Mouse (Mus musculus): ENCODE data around the gene Ttll1. TPM values are rescaled to one million over a fixed set of nuclear protein-coding genes. Genes with fewer than 3 reads are reported as not detected.

Gene Ttll1
- polyA plus RNA-seq (2017; shearing (Covaris generic)) = 10 to 100 TPM; 11.4 to 14.4 TPM

DNA sequence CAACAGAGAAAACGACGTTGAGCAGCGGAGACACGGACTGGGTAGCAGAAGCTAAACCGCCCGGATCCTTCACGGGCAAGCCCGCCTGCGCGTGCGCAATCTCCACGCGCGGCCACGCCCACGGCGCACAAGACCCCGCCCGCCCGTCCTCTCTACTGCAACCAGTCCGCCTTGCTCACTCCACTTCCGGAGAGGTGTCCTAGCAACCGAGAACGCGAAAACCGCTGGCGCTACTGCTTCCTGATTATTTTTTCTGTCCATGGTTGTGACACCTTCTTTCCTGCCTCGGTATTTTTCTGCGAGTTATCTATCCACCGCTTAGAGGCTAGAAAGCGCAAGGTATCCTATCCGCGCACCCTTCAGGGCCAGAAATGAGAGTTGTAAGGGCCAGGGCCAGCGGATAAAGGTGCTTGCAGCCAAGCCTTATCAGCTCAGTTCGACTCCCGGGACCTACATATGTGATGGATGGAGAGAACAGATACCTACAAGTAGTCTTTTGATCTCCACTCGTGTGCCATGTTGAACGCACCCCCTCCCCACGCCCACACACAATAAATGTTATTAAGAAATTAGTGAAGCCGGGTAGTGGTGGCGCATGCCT, at the start of gene Ttll1:
Gene Ttll1 (minus strand): TSS at position 89 of the 601 bp plus-strand sequence.
- peak; percentile 100 for ATAC-seq

DNA sequence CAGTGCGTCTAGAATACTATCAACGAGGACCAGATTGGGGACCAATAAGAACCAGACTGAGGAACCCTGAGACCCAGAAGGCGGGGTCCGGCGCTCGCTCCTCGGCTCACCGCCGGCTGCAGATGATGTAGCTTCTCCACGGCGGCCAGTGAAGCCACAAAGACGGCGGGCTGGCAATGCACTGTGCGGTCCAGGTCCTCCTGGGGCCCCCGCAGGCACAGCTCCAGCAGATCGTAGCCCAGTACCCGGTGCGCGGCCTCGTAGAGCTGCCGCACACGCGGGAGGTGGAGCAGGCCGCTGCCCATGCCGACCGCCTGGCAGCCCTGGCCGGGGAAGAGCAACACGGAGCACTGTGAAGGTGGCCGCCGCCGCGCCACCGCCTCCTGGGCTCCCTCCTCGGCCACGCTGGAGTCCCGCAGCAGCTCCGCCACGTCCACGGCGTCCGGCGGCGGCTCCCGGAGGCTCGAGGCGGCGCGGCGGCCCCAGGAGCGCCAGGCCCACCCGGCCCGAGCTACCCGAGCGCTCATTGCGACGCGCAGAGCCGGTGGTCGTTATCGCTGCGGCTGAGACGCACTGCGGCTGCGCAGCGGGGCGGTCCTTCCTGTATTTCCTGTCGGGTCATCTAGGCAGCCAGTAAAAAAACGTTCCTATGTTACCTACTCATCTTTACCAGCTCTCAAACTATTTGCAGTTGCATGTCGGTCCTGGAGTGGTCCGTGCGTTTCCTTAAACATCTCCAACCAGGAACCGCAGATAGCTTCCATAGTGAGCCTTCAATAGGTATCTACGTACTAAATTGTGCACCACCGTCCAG, 44.7 kb upstream of the Ttll1 start:
- peak; percentile 96 for ATAC-seq

DNA sequence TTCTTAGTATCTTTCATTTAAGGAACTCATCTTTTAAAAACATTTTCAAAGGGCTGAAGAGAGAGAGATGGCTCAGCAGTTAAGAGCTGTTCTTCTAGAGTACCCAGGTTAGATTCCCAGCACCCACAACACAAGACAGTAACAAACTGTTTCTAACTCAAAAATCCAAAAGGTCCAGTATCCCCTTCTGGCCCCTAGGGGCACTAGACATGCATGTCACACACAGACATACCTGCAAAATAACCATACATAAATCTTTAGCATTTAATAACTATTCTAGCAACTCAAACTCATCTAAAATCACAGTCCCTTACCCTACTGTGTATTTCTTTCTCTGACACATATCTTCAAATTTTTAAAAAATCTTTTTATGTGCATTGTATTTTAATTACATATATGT, 43.1 kb upstream of the Ttll1 start:
- ATAC-seq = no peak

DNA sequence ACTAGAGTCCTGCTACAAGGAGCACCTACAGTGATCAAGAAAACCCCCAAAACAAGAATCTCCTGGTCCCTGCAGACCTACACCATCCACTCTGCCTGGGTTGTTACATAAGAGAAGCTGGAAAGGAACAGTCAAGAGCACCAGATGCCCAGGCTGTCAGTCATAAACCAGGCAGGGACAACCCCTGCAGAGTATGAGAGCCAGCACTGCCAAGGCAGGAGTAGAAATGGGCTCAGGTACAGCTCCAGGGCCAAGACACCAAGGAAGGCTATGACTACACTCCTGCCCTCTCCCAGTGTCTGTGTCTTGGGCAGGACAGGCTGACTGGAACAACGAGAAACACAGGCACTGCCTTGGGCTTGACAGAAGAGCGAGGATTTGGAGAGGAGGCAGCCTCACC, 39.4 kb upstream of the Ttll1 start:
- ATAC-seq = no peak

DNA sequence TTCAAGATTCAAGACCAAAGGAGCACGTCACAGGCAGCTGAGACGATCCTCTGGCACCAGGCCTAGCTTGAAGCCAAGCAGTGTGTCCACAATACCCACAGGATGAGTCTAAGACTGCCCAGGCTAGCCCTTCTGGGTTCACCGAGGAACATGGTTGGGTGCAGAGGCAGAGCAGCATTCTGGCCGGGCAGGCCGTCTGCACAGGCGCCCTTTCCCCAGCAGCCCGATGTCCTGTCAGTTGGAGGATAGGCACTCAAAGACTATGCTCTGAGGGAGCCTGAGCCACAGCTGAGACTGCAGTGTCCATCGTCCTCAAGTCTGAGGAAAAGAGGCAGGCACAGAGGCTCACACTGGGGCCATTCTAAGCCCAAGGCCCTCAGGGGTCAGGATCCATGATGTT, 36.5 kb upstream of the Ttll1 start:
- no peak for ATAC-seq

DNA sequence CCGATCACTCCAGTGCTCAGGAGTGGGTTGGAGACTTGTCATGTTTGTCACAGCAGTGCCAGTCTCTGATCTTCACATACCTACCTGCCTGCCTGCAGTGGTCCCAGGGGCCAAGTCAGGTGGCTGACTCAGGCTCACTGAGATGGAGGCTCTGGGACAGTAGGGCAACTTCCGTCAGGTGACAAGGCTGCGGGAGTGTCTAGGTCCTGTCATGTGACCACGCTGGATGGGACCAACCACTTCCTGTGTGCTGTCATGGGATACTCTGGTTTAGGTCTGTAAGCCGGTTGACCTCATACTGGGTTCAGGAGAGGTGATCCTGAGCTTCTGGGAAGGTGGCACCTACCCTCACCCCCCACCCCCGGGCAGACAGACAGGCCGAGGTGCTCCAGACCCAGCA, 35.3 kb upstream of the Ttll1 start:
- no peak for ATAC-seq

DNA sequence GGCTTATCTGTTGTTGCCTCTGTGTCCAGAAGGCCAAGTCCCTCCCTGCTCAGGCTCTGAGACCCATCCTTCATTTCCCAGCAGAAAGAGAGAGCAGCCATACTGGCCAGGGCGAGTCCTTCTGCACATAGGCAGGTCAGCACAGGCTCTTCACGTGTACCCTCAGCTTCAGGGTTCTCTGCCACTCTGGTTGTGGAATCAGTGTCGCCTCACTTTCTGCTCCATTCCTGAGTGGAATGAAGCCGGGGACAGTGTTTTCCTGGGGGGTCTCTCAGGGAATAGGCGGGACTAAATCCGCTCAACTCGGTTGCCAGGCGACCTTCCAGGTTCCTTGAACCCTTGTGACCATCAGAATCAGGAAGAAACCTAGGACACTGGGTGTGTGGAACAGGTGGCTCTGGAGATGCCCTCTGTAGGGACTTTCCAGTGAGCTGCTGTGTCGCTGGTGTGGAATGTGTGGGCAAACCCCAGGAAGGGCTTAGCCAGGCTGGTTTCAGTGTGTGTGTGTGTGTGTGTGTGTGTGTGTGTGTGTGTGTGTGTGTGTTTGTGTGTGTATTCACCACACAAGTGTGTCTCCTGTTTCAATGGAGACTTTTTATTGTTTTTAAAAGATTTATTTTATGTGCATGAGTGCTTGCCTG, 31.1 kb upstream of the Ttll1 start:
- ATAC-seq = no peak

DNA sequence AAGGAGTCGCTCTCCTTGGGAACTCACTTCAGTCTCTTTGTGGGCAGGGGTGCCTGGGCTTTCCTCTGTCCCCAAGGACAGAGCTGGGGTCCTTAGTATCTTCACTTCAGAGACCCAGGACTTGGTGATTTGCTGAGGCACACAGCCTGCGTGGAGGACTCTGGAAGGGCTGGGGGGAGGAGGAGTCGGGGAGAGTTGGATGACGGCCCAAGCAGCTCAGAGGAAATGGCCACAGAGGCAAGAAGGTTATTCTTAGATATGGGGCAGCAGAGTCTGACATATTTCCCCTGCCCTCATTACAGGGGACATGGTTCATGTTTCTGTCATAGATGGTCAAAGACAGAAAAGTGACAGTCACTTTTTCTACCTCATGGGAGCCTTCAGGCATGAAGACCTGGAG, 29.2 kb upstream of the Ttll1 start:
- no peak for ATAC-seq

DNA sequence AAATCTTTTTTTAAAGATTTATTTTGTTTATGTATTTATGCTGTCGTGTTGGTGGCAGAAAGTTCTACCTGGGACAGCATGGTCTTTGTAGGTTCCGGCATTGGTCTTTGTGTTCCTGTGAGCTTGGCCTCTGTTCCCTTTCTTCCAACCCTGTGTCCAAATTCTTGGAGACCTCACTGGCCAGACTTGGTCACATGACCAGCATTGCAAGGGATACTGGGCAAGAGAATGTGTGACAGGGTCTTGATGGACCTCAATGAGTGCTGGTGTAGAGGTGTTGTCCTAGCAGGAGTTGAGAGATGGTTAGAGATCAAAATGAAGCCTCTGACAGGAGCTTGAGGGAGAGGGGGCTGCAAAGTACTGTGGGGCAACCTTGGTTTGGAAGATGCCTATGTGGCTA, 28.2 kb upstream of the Ttll1 start:
- ATAC-seq = no peak

DNA sequence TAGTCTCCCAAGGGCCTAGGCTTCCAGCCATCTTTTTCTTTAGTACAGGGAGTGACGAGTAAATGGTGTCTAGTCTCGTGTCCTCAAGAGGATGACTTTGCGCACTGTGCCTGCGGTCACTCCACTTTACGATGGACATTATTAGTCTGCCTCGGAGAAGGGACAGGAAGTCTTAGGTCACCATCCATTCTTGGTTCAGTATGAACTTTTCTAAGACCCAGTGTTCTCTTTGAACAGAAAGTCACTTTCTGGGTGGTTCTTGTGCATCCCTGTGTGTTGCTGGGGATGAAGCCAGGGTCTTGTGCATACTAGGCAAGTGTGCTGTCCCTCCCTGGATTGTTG, 25.2 kb upstream of the Ttll1 start:
- ATAC-seq = no peak

DNA sequence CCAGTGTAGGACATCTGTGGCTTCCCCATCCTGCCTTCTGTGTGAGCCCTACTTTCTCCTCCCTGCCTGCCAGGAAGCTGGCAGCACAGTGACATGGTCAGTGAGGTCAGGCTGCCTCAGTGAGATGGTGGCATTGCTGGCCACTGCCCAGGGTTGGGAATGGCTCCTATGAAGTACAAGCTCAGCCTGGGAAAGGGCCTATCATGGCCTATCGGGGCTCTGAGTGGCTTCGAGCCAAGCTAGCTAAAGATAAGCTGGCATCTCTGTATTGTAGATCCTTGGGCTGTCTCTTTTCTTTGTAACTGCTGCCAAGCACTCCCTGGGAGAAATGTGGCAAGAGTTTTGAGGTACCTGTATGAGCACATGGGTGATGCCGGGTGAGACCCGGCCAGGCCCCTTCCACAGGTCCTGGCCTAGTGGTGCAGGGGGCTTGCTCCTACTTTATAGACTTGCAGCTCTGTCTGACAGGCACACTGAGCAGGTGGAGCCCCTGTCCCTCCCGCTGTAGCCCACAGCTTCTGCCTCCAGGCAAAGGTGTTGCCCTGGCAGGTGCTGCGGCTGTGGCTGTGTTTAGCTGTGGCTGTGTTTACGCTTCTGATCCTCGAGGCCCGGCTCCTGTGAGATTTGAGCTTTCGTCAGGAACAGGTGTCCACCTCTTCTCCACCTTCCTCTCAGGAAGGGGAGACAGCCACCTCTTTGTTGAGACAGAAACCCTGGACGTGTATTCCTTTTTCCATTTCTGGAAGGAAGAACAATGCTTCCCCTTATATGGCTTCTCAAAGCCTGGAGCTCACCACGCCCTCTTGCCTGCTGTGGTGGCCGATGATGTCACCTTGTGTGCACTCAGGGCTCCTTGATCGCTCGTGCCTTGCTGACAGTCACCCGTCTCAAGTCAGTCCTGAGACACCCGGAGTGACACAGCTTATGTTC, 24.5 kb upstream of the Ttll1 start:
- ATAC-seq = no peak

DNA sequence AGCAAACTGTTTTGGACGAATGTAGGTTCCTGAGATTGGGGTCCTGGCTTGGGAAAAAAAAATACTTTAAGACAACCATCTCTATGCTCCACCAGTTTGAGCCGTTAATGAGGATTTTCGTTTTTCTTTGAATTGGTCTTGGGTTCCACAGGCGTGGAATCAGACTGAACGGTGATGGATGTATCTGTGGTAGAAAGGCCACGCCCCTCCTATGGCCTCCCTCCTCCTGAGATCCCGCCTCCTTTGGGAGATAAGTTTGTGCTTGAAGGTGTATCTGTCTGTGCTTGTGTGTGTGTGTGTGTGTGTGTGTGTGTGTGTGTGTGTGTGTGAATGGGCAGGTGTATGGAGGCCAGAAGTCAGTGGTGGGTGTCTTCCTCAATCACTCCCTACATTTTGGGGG, 21.9 kb upstream of the Ttll1 start:
- ATAC-seq = no peak

DNA sequence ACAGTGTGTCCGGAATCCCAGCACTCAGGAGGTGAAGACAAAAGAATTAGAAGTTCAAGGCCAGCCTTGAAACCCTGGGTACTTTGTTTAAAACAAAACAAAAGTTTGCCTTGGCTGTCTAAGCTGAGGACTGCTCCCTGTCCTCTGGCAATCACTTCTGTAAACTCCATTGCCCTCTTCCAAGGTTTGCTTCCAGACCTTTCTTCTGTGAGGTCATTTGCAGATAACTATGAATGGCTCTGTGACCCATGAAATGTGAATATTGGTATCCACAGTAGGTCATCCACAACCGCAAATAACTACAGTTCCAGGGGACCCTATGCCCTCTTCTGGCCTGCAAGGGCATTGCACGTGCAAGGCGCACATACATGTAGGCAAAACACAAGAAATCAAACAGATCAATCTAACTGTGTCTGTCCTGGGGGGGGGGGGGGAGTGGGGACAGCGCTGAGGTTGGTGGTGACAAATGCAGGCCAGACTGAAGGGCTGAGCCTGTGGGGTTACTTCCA, 21.3 kb upstream of the Ttll1 start:
- ATAC-seq = no peak

DNA sequence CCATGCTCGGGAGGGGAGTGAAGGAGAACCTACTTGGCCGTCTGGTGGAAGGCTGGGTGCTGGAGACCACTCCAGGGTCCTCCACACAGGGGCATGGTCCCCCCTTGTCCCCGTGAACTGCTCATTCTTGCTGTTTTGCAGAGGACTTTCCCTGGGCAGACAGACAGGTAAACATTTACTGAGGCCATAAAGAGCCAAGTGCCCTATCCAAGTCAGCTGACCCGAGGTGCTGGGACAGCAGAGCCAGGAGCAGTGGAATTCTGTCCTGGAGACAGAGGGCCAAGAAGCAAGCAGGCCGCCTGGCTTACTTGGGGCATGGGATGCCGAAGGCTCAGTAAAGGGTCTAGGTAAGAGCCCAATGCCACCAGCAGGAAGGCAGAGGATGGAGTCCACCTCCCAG, 20.0 kb upstream of the Ttll1 start:
- ATAC-seq = no peak

DNA sequence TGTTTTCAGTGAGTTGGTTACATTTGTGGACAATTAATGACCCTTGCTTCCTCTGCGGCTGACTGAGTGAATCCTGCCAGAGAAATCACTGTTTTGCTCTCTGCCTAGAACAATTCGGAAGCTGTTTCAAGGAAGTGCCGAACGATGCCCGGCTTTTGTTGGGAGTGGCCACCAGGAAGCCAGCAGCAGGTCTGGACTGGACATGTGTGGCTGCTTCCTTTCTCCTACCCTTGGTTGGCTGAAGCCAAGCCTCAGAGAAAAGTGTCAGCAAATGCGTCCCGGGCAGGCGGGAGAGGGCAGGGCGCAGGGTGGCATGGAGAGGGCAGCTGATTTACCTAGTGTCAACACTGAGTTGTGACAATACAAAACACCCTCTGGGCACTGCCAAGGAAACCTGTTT, 19.5 kb upstream of the Ttll1 start:
- no peak for ATAC-seq

DNA sequence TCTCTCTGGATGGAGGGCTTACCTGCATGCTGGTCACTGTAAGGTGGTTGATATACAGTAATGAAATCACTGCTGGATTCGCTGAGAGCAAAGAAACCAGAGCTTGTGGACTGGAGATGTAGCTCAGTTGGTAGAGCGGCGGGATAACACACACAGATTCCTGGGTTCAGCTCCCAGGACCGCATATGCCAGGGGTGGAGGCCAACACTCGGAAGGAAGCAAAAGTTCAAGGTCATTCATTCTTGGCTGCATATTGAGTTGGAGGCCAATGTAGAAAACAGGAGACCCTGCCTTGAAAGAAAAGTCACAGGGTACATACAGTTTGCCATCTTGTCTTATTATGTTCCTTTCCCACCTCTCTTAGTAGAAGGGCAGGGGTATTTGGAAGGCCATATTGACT, 19.1 kb upstream of the Ttll1 start:
- no peak for ATAC-seq

DNA sequence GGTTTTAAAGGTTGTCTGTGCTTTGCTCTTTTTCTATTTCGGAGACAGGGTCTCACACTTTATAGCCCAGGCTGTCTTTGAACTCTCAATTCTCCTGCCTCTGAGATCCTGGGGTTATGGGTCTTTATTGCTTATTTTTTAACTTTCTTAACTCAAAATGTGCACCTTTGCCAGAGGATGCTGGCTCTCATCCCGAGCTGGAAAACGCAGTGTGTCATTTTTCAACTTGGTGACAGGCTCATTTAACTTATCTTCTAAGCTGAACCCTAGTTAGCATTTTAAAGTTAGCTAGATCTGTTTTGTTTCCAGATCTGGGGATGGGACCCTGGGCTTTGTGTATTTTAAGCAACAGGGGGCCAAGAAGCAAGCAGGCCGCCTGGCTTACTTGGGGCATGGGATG, 18.2 kb upstream of the Ttll1 start:
- ATAC-seq = no peak

DNA sequence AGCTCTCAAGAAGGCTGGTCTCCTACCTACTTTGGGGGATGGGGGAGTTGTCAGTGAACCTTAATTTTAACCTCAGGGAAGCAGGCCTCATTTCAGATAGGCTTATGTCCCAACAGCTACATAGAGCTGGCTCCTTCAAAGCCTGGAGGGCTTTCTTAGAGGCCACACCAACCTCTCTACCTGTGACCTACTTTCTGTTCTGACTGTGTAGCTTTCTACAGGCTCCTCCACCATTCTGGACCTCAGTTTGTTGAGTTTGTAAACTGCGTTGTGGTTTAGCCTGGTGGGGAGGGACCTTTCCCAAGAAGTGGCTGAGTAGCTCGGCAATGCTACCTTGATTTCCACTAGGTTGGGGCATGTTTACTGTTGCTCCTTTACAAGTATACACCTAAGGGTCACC, 17.1 kb upstream of the Ttll1 start:
- no peak for ATAC-seq

DNA sequence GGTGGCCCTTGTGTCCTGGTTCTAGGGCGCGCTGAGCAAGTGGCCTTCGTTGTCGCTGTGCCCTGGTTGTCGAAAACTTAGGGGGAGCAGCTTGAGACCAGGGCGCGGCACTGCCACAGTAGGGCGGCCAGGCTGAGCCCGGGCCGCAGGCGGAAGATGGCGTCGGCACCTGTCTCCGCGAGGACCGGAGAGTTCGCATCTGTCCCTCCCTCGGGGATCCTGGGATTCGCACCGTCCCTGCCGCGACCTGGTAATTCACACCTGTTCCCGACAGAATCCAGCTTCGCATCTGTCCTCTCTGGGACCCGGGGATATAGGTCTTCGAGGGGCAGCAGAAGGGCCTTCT, 16.4 kb upstream of the Ttll1 start:
- ATAC-seq = peak; percentile 57

DNA sequence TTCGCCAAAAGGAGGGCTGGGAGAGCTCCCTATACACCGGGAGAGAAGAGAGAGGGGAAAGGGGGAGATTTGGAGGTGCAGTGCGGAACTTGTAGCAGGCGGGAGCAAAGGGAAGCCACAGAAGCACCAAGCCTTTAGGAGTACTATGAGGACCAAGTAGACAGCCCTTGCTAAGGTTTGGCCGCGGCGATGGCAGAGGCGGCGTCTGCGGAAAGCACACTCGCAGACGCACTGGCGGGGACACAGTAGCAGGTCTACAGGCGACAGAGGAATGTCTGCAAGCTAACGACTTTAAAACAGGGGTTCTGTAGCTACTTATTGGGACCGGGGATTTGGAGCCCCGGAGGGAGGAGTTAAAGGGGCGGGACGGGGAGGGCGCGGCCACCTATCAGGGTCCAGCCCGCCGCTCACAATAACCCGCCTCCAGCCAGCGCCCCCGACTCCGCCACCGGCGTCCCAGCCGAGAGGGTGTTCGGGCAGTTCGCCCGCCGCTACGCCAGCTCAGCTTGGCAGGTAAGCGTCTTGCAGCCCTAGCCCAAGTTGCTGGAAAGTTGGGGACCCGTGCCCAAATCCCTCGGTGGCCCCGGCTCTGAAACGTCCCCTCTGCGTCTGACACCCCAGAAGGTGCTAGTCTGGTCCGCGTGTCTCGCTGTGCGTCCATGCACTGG, 15.9 kb upstream of the Ttll1 start, which contains the start of gene Bik:
Gene Bik (plus strand): TSS at position 439 of the 668 bp plus-strand sequence.
- ATAC-seq = peak; percentile 83

DNA sequence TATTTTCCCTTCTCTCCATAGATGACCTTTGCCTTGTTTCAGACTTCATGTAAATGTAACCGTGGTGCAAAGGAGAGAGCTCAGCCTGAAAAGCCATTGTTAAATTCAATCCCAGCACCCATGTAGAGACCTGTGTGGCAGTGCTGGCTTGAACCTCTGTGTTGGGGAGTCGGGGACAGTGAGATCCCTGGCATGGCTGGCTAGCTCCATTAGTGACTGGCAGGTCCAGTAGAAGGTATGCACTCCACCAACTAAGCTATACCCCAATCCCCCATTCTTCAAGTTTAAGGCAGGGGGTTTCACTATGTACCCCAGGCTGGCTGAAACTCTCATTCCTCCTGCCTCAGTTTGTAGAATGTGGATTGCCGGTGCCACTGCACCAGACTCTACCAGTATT, 13.6 kb upstream of the Ttll1 start:
- ATAC-seq = no peak

DNA sequence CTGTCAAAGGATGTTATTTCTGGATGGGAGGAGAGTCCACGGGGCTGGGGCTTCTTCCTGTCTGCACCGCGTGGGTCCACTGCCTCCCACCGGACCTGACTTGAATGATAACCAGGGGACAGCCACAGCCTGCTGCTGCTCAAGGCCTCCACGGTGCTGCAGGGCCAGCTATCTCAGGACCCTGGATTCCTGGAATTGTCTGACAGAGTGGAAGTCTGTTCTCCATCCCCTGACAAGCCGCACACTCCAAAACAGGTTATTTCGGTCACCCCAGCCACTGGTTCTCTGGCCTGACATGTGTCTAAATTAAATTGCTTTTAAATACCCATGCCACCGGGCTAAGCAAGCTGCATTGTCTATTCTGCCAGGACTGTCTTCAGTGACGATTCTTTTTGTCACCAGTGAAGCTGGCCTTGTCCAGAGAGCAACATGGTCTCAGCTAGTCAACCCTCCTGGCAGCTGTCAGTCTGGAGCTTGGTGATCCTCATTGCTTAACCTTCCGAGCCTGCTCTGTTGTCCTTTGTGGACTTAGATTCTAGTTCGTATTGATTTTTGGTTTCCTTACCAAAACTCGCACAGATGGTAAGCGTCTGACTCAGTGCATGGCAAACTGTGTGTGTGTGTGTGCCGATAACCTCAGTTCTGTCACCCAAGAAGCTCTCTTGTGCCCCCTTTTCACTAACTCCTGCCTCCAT, 13.1 kb upstream of the Ttll1 start:
- ATAC-seq = no peak

All from CD4-positive, CD25-positive, alpha-beta regulatory T cell, adult 4 months (primary cell).